Comparison of ENCODE assay signal across 25 mouse cellular contexts in the genomic region with DNA sequence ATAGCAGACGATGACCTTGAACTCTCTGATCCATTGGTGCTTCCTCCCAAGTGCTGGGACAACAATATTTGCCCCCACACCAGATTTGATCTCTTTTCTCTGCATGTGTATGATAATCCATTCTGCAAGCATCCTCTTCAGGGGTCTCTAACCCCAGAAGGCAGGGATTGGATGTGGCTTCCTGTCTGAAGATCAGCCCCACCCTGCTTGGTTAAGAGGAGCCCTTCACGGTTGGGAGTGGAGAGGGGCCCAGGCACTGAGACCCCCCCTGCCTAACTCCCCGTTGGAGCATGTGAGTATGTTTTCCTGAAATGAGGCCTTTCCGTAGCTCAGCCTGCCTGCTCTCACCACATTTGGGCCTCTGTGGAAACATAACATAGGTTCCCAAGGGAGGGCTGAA. TPM values are rescaled to one million over a fixed set of nuclear protein-coding genes. Genes with fewer than 3 reads are reported as not detected.
DNase-seq lines count a peak whose midpoint lies in the region; ATAC-seq and TF ChIP-seq lines count a peak whose summit lies in the region.
"Had no signal": no experiment of that assay in that cellular context is flagged by ENCODE, and none has a peak within 500 bp of the region (broad histone marks: within the 10 kb centered on the region; RNA-seq: fewer than 3 reads in every experiment).

No protein-coding gene starts in this region.

- no peak for ATAC-seq in hindbrain, embryonic 16.5 days
- ATAC-seq: CD4-positive, CD25-positive, alpha-beta regulatory T cell, adult 4 months; forebrain, embryonic 14.5 days had no signal

- H3K27me3 ChIP-seq in spleen, adult 2 months (ENCODE audit: control insufficient read depth, insufficient read depth, low read length) = no peaks in the 10 kb centered on the region
- H3K27me3 ChIP-seq in hindbrain, embryonic 16.5 days (replicated peaks; ENCODE audit: control insufficient read depth, insufficient read depth, low read length) = no peaks in the 10 kb centered on the region; the same call in 1 of the 2 replicates
- H3K27me3 ChIP-seq: embryonic facial prominence, embryonic 13.5 days; embryonic facial prominence, embryonic 15.5 days had no signal

- peak overlapping the region; percentile 71; the same call in 1 of the 2 replicates for H3K27ac ChIP-seq in spleen, adult 2 months (ENCODE audit: insufficient read depth, low read length)
- H3K27ac ChIP-seq in hindbrain, embryonic 16.5 days (ENCODE audit: low read depth, low read length) = no peak overlapping the region
- H3K27ac ChIP-seq: embryonic facial prominence, embryonic 13.5 days; embryonic facial prominence, embryonic 15.5 days; forebrain, embryonic 10.5 days; forebrain, embryonic 12.5 days had no signal

- H3K9me3 ChIP-seq in hindbrain, embryonic 16.5 days (ENCODE audit: control insufficient read depth, low read length) = no peaks in the 10 kb centered on the region
- H3K9me3 ChIP-seq: embryonic facial prominence, embryonic 13.5 days; embryonic facial prominence, embryonic 15.5 days; forebrain, embryonic 10.5 days; forebrain, embryonic 12.5 days had no signal

- TF ChIP-seq CTCF in spleen, adult 2 months (IDR thresholded peaks at IDR 0.05; ENCODE audit: extremely low read depth, insufficient read depth, insufficient read length, insufficient replicate concordance) = no peak

- no peak for DNase-seq in spleen, adult 2 months (ENCODE audit: low read depth in 1 of 2, low spot score in 2 of 2)
- DNase-seq in spleen, postnatal 10 days (ENCODE audit: low spot score in 2 of 2) = no peak
- DNase-seq in thymus, postnatal 0 days (ENCODE audit: low spot score) = peak; percentile 50
- no peak for DNase-seq in thymus, adult 18-20 months
- peak; percentile 44 for DNase-seq in thymus, postnatal 25 days
- DNase-seq in lung, postnatal 4 days = no peak
- DNase-seq: adrenal gland, adult 2 months; adrenal gland, postnatal 10 days; adrenal gland, postnatal 25 days; B cell, adult 2 months; cerebellum, adult 11 months; cerebellum, adult 18-20 months; cerebellum, adult 8-10 months; cerebellum, adult 9-11 months; cerebellum, postnatal 14 days; cerebellum, postnatal 36 days; embryo, embryonic 11 days had no signal

- no peak overlapping the region for H3K4me2 ChIP-seq in hindbrain, embryonic 16.5 days (ENCODE audit: low read length)
- H3K4me2 ChIP-seq: embryonic facial prominence, embryonic 13.5 days; embryonic facial prominence, embryonic 15.5 days; forebrain, embryonic 12.5 days had no signal

- H3K4me3 ChIP-seq in spleen, adult 2 months (ENCODE audit: extremely low read depth, insufficient read depth, insufficient read length) = no peak overlapping the region
- no peak overlapping the region for H3K4me3 ChIP-seq in hindbrain, embryonic 16.5 days (ENCODE audit: low read length)
- H3K4me3 ChIP-seq: embryonic facial prominence, embryonic 13.5 days; embryonic facial prominence, embryonic 15.5 days; erythroblast, embryonic 14.5 days; forebrain, embryonic 10.5 days; forebrain, embryonic 12.5 days had no signal

- 34% methylated on average over 4 of the region's 4 CpGs for WGBS in spleen, adult 2 months
- WGBS in hindbrain, embryonic 16.5 days = 77% methylated on average over 4 of the region's 4 CpGs

- no peak overlapping the region for H3K9ac ChIP-seq in hindbrain, embryonic 16.5 days (ENCODE audit: low read depth, low read length)
- H3K9ac ChIP-seq: embryonic facial prominence, embryonic 13.5 days; embryonic facial prominence, embryonic 15.5 days; forebrain, embryonic 12.5 days had no signal

- H3K4me1 ChIP-seq in spleen, adult 2 months (ENCODE audit: control insufficient read depth, insufficient read depth, insufficient read length) = peaks cover 10% of the 10 kb centered on the region
- no peaks in the 10 kb centered on the region for H3K4me1 ChIP-seq in hindbrain, embryonic 16.5 days (ENCODE audit: control insufficient read depth, insufficient read depth, low read depth, low read length)
- H3K4me1 ChIP-seq: embryonic facial prominence, embryonic 13.5 days; embryonic facial prominence, embryonic 15.5 days; forebrain, embryonic 12.5 days had no signal

- H3K36me3 ChIP-seq in spleen, adult 2 months (ENCODE audit: control insufficient read depth, insufficient read depth, low read length) = no peaks in the 10 kb centered on the region
- no peaks in the 10 kb centered on the region for H3K36me3 ChIP-seq in hindbrain, embryonic 16.5 days (ENCODE audit: control insufficient read depth, insufficient read depth, low read length)
- H3K36me3 ChIP-seq: embryonic facial prominence, embryonic 13.5 days; embryonic facial prominence, embryonic 15.5 days; forebrain, embryonic 10.5 days; forebrain, embryonic 12.5 days had no signal

- TF ChIP-seq POLR2A in spleen, adult 2 months (IDR thresholded peaks at IDR 0.05; ENCODE audit: low read depth, low read length) = no peak

RNA-seq across cellular contexts. Expression of a gene that starts 36.9 kb away (rescaled TPM):
- 139 and 165 TPM in 2 replicates for polyA plus RNA-seq in spleen, adult 2 months (2012; rRNA removed)
- 1,084 and 1,272 TPM in 2 replicates for polyA plus RNA-seq in thymus, postnatal 0 days (2015; fragmentation: Nextera tagmentation; extraction: Ambion mirVana)
- 1.2 and 3.1 TPM in 2 replicates for polyA plus RNA-seq in hindbrain, embryonic 16.5 days (2015; fragmentation: Nextera tagmentation; extraction: Ambion mirVana)

RNA-seq across cellular contexts. Expression of a gene that starts 41.0 kb away (rescaled TPM):
- polyA plus RNA-seq in spleen, adult 2 months (2012; rRNA removed) = 17.2 and 17.9 TPM in 2 replicates
- 226 and 233 TPM in 2 replicates for polyA plus RNA-seq in thymus, postnatal 0 days (2015; fragmentation: Nextera tagmentation; extraction: Ambion mirVana)
- 411 and 440 TPM in 2 replicates for polyA plus RNA-seq in hindbrain, embryonic 16.5 days (2015; fragmentation: Nextera tagmentation; extraction: Ambion mirVana)

Comparison
In these comparisons a context has a peak if more than half of its experiments do, and no peak if none do; other contexts are left out.
1. DNase-seq: peak in thymus, postnatal 0 days (single experiment) and thymus, postnatal 25 days (single experiment); none in spleen, adult 2 months (0 of 2), spleen, postnatal 10 days (0 of 2), thymus, adult 18-20 months (0 of 2) and lung, postnatal 4 days (0 of 2).
2. RNA of a gene that starts 36.9 kb away (polyA plus RNA-seq): 1,084 to 1,272 TPM in thymus, postnatal 0 days and 139 to 165 TPM in spleen, adult 2 months; 1.2 to 3.1 TPM in hindbrain, embryonic 16.5 days; every median in the first group is over 10 times any median in the second.
3. RNA of a gene that starts 41.0 kb away (polyA plus RNA-seq): 411 to 440 TPM in hindbrain, embryonic 16.5 days and 226 to 233 TPM in thymus, postnatal 0 days; 17.2 to 17.9 TPM in spleen, adult 2 months; every median in the first group is over 10 times any median in the second.